Mouse (Mus musculus) testis, postnatal 10 days (tissue): ENCODE measurements at regions not wholly inside any gene's neighbourhood (a gene's known extent, or its start where the extent isn't known, plus 50 kb on each side); places are given as distances from the start of the nearest gene placed in this dataset.

ENCODE experiments used
- DNase-seq: peaks from one replicate; pipeline ENCODE4 v3.0.0; 2021; ENCODE audit warnings: low spot score

- no peak for DNase-seq
Measured at GRCm38 (mm10) chr9:23064001-23064400, 158.9 kb upstream of the Bmper start.

DNA sequence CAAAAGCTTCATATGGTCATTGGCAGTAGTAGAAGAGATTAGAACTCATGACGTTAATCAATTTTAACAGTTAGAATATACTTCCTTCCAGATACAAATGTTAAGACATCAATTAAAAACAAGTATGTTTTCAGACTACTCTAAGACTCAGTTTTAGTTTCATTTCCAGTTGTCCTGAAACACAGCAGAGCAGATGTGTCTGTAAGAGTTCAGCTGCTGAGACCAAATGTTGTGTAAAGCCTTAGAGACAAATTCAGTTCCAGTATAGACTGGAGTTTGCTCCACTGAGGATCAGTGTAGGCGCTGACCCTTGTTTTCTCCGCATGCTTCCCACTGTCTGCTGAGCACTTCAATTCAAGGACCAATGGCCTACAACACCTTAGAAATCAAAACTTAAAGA, 158.1 kb upstream of the Bmper start:
- no peak for DNase-seq

- no peak for DNase-seq
Measured at GRCm38 (mm10) chr9:23068101-23068791, 154.6 kb upstream of the Bmper start.

DNA sequence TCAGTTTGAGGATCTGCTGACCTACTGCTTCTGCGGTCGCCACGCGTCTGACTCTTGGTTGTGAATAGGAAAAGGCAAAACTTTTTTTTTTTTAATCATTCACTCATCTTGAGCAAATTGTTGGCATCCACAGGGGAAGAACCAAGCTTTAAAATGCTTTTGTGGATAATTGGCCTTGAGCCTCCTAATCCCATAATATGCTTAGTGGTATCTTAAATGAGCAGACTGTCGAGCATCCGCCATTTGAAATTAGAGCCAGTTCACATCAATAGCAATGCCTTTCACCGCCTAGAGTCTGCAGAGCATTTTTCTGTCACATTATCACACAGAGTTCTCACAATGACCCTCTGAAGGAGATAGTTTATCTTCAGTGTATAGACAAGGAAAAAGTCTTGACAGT, 153.7 kb upstream of the Bmper start:
- no peak for DNase-seq

- no peak for DNase-seq
Measured at GRCm38 (mm10) chr9:23071006-23071405, 151.9 kb upstream of the Bmper start.

DNA sequence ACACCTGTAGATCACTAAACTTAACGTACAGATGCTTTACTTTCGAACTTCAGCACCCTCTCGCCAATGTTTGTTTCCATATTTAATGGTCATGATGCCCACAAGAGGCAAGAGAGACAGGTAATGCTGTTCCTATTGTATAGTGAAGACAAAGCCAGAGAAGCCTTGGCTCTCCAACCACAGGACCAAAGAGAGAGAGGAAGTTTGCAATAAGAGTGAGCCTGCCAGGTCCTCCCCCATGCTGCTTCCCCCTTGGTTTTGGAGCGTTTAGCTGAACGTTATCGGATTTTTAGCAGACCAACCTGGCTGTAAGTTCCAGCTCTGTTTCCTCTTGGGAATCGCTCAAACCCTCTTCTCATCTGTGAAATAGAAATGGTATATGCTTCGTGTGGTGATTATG, 150.1 kb upstream of the Bmper start:
- DNase-seq = no peak

DNA sequence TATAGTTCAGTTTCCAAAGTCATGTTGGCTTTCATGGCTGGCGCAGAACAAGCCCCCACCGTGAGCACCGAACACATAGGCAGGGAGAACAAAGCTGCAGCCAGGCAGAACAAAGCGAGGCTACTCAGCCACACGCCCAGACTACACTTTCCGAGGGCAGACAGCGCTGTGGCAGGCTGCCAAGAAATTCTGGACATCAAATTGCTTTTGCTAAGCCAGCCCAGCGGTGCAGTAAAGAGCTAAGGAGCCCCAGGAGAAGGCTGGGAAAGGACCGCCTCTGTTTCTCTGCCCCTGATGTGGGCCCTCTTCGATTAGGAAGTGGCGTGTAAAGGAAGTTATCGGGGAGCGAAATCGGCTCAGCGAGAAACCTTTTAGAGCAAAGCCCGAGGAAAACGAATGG, 139.3 kb upstream of the Bmper start:
- peak; percentile 83 for DNase-seq

GRCm38 (mm10) chr9:23089339-23089738, 133.5 kb upstream of the Bmper start:
- no peak for DNase-seq

DNA sequence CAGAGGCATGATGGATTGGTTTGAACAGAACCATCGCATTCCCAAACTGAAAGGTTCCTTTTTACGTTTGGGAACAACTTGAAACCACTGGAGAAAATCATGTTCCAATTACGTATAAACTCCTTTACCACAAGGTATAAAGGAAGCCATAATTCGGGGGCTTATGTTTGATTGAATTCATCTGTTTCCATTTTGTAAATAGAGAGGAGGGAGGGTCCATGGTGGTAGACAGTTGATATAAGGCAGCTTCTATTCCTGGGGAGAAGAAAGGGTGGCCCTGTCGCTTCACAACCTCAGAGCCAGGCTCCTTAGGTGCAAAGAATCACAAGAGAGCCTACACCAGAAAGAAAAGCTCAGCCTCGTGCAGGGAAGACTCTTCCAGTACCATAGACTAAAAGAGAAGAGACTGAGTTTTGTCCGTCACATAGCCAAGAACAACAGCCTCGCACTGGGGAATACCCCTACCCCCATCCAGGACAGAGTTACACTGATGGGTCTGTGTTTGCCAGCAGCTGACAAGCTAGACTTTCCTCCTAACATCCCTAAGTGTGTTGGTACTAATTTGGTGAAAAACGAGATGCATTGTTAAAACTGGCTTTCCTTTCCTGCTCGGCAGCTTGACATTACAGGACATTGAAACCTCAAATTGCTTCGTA, 125.6 kb upstream of the Bmper start:
- DNase-seq = no peak

- no peak for DNase-seq
Measured at GRCm38 (mm10) chr9:23101584-23101983, 121.3 kb upstream of the Bmper start.

DNA sequence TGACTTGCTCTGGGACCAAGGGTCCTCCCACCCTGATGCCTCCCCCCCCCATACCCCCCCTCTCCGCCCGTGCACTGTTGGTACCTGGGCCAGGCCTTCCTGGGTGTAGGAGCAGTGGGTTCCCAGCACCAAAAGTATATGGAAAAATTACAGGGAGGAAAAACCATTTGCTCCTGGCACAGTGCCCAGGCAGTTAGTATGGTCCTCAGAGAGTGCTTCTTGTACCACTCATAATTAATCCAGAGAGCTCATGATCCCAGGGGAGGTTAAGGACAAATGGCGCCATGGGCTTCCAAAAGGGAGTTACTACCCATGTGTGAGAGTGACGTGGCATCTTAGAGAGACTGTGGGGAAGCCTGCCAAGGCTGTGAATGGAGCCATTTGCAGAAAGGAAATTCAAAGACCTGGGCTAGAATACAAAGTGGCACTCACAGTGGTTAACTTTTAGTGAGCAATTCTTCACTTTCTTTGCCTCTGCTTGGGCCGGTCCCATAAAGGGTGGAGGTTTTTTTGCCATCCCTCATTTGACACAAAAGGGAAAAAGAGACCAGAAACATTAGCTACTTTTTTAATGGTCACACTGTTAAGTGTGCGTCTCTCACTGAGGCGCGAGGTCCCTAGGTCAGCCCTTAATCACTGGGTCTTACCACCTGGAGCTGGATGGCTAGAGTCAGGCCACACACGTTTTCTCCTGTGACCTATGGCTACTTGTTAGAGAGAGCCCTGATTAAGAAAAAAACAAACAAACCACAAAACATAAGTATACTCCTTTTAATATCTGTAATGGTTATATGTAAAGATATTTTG, 120.7 kb upstream of the Bmper start:
- peak; percentile 49 for DNase-seq

DNA sequence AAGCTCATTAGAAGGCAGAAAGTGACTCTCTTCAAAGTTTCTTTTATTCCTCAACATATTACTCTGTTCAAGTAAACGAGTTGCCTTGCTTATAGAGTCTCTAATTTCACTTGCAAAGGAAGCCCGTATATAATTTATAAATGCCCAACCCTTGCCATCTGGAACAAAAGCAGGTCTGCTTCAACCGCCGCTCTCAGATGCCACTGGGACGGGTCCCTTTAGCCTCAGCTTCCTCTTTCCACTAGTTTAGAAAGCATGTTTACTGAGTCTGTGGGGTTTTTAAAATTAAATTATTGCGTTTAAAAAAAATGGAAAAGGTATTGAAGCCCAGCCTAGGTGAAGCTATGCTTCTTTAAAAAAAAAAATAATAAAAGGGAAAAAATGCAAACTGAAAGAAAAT, 111.4 kb upstream of the Bmper start:
- DNase-seq = no peak

DNA sequence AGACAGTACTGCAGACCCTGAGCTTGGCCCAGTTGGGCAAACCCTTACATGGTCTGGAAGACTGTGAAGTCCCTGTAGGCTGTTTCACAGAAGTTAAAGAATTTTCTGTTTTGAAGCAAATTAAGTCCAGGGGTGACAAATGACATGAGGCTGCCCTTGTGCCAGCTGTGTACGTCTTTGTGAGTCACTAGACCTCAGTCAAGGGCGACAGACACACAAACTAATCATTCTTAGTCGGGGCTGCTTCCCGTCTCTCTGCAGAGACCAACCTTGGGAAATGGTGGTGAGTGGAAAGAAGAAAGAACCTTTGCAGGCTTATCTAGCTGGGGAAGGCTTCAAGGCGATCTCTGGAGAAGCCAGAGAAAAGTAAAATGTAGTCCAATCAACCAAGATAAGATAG, 107.8 kb upstream of the Bmper start:
- no peak for DNase-seq

DNA sequence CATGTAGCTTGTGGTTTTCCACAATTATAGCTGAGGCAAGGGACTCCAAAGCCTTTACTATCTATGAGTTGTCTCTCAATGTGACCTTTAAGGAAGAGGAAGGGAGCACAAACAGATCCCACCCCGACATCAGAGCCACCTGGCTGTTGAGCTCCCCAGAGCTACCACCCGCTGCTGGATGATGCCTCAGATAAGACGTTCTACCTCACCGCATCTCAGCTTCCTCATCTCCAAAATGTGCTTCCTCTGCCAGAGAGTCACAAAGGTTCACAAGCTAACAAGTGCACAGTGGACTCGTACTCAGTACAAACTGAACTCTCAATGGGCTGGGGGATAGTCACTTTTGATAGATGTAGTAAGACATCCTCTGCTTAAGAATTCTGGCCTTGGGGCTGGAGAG, 107.3 kb upstream of the Bmper start:
- no peak for DNase-seq

GRCm38 (mm10) chr9:23116311-23116710, 106.6 kb upstream of the Bmper start:
- no peak for DNase-seq

DNA sequence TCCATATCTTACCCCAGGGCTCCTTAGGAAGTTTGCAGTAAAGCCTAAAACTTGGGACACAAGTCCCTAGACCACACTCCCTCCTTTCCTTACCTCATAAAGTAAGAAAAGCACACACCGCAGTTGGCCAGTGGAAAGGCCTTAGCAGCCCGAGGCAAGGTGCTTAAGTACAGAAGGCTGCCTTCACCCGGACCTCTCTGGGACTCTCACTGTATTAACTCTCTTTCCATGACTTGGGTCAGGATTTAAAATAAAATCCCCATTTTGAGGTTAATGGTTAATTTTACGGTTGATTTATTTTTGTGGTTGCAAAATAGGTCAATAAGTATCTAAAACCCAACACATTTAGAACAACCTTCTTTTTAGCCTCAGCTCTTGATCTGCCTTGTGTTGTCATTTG, 103.1 kb upstream of the Bmper start:
- DNase-seq = no peak

- no peak for DNase-seq
Measured at GRCm38 (mm10) chr9:23120814-23121213, 102.1 kb upstream of the Bmper start.

DNA sequence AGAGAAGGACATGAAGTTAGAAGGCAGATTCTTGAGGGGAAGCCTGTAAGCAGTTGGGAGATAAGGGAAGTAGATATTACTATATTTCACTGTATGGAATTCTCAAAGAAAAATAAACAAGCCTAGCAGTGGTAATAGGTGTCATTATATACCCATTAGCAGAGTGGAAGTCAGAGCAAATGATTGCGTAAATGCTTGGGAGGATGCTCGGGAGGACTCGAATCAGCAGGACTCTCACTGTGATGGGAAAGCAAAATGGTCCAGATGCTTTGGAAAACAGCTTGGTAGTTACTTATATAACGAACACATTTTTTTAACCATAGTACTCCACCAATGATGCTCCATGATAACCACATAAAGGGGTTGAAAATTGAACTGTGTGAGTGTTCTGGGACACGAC, 100.4 kb upstream of the Bmper start:
- DNase-seq = no peak

- DNase-seq = no peak
Measured at GRCm38 (mm10) chr9:23123452-23123851, 99.4 kb upstream of the Bmper start.

- no peak for DNase-seq
Measured at GRCm38 (mm10) chr9:23125761-23126704, 96.8 kb upstream of the Bmper start.

DNA sequence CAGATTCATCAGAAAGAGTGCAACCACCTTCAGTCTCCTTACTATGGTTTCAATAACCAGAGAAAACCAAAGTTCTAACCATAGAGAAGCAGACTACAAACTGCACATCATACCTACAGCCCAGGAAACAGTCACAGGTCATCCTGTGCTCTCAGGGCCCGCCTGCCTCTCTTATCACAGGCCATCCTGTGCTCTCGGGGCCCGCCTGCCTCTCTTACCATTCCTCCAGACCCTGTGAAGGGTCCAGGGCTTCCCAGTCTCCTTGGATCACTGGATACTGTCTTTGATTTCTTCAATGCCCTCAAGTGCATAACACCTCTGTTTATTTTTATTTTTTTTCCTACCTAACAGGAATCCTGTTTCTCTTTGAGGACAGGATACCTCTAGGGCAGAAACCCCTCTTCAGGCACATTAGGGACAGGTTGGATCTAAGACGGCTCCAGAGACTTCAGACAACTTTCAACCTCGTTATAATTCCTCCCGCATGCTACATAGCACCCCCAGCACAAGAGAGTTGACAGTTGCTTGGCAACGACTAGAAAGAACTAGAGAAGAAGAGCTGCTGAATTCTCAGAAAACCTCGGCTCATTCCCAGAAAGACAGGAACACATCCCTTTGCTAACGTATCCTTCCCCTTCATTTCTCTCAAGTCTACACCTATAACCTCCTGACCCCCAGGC, 95.4 kb upstream of the Bmper start:
- no peak for DNase-seq

DNA sequence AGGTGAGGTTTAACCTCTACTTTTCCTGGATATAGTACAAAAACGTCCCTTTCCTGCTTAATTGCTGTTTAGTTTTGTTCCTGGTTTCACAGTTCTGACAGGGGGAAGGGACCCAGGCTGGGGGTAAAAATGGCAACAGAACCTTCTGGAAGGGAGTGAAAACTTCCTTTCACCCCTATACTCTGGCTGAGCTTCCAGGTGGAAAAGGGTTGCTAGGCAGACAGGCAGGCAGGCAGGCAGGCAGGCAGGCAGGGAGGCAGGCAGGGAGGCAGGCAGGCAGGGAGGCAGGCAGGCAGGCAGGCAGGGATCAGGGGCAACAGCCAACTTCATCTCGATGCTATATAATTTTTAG, 94.9 kb upstream of the Bmper start:
- no peak for DNase-seq
